Mouse (Mus musculus) small intestine, adult 2 months (tissue): ENCODE results near the gene Lgalsl.

Experiments used
- CTCF ChIP-seq: fragments of 200-500 bp; IDR thresholded peaks from 2 replicates; pipeline ENCODE4 v1.5.1; 2012; ENCODE audit warnings: low read depth, mild to moderate bottlenecking, control low read depth, inconsistent platforms, low read length, moderate library complexity, mixed read lengths; ENCODE audit not compliant: insufficient replicate concordance, insufficient read length; ENCODE audit errors: extremely low read depth
- POLR2A ChIP-seq: fragments of 200-500 bp; IDR thresholded peaks from 2 replicates; pipeline ENCODE4 v1.6.1; 2012; ENCODE audit warnings: low read depth, mild to moderate bottlenecking, control low read depth, inconsistent platforms, low read length, moderate library complexity

DNA sequence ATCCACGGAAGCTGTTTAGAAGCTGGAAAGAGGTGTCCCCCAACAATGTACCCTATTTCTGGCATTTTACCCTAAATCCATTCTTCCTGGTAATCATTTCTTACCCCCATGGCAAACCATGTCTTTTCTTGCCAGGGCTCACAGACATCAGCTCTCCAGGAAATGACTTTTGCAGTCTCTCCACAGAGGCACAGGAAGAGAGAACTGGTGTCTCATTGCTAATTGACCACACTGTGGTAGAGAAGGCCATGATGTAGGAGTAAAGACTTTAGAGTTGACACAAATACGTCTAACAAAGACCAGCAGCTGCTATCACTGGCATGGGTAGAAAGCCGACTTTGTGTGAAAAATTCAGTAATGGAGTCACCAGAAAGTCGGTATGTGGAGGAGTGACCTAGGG is 50.5 kb downstream of the Lgalsl start:
- TF ChIP-seq CTCF = no peak
- no peak for TF ChIP-seq POLR2A
